Mouse (Mus musculus): ENCODE results near the gene Fam126a. TPM values are rescaled to one million over a fixed set of nuclear protein-coding genes. Genes with fewer than 3 reads are reported as not detected.

Gene Fam126a
- polyA plus RNA-seq, 1 experiment: 5.7 TPM

DNA sequence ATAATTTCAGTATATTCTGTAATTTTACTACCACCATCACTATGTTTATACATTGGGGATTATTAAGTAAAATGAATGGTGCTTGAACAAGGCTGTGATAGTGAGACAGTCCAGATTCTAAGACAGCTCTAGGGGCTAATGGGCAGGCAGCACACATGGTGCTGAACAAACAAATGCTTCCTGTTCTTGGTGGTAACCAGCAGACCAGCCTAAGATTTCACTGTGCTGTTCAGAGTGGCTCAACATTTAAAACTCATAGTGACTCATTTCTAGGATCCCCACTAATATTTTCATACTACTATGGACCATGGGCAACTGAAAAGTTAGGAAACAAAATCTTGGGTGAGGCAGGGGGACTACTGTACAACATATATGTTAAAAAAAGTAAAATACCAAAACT is 10.1 kb upstream of the Fam126a start:
- DNase-seq (ENCODE audit: low read depth): no peak

DNA sequence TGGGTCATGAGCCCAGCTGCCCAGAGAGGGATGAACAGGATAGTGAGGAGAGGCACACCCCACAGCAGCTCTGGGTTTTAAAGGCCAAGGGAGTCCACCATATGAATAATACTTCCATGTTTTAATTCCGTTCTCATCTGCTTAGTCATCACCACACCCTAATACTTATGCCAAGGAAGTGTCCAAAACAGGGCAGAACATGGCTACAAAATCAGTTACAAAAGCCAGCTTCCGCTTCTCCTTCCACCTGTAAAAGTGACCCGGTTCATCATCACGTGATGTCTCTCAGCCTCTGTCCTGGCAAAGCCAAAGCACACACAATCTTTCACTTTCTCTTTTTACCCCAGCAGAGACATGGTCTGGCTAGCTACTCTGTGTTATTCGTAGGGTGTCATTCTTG is 8.9 kb upstream of the Fam126a start:
- DNase-seq (ENCODE audit: low read depth): no peak

GRCm38 (mm10) chr5:24038819-24039218 is 8.3 kb upstream of the Fam126a start:
- DNase-seq (ENCODE audit: low read depth): no peak

GRCm38 (mm10) chr5:24038190-24038589 is 7.7 kb upstream of the Fam126a start:
- no peak for DNase-seq (ENCODE audit: low read depth)

DNA sequence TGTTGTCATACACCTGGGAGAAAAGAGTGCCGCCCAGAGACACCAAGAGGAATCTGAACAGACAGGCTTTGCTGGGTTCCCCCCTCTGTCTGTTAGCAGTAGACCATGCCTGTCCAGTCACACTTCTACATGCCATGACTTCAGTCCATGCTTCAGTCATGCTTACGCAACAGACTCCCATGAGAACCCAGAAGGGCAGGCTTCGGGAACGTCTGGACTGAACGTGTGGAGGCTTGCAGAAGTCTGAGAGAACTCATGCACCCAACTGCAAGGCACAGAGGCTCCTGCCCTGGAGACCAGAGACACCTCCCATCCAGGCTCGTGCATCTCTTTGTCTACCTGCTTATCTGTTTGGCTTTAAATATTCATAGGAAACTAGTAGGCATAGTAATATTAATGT is 6.2 kb upstream of the Fam126a start:
- no peak for DNase-seq (ENCODE audit: low read depth)

DNA sequence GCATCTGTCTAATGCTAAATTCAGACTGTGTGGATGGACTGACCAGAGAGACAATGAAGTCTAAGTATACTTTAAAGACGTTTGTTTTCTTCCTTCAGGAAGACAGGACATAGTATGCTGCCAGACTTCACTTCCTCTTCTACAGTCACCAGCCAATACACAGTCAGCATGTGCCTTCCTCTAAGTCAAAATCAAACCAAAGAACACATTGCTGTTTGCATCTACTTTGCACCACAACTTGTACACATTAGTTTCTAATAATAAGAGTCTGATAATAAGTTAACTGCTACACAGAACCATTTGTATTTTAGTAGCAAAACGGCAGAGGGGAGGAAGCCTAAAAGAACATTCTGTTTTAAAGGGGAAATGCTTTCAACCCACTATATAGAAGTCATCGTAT is 4.5 kb upstream of the Fam126a start:
- no peak for DNase-seq (ENCODE audit: low read depth)

DNA sequence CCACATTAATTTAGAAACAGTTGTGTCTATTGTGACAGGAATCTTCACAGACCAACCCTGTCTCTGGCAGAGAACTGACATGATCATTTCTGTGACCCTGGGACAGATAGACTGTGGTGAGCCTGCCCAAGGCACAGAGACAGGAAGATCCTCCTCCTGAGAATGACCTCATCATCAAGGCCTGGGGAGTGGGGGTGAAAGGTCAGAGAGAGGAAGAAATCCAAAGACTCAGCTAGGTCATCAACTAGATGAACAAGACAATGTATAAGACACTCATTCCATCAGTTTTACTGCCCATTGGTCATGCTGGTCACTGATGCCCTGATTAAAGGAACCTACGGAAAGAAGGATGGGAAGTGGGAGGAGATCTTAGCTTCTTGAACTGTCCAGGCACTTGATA is 3.6 kb upstream of the Fam126a start:
- no peak for DNase-seq (ENCODE audit: low read depth)

DNA sequence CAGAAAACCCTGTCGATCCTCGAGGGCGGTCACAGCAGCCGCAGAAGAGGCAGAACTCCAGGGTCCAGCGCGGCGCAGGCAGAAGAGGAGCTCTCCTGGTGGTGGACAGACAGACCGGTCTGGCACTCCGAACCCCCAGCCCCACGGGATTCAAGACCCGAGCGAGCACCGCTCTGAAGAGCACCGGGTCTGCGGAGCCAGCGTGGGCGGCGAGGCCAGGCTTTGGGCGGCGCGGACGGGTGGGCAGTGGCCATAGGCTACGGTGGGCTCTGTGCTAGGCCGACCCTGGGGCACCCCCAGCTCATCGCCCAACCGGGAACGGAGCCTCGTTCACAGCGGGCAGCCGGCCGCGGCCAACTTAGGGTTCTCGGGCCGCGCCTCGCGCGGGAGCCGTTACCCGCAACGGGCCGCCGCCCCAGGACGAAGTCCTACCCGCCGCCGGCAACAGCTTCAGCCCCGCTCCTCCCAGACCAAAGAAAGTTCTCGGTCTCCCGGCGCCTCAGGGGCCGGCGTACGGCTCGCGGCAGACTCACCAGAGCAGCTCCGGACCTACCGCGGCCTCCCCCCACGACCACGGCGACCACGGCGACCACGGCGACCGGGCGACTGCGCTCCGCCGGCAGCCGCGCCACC is 428 bp downstream of the Fam126a start:
- DNase-seq (ENCODE audit: low read depth): no peak

- no peak for DNase-seq (ENCODE audit: low read depth)
Measured at GRCm38 (mm10) chr5:24029331-24029771, 1.1 kb downstream of the Fam126a start.

DNA sequence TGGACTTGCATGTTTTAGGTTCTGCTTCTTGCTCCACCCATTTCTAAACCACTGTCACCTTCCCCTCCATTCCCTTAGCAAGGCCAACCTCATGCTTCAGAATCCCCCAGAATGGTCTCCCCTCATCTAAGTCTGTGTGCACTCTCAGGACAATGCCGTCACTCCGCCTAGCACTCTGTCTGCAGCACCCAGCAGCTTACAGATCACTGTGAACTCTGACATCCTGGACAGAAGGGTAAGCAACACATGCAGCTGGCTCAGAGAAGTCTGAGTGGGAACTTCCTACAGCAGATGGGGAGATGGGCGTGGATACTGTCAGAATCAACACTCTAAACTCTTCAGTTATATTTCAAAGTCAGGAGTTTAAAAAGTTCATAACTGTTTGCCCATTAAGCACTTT is 5.5 kb downstream of the Fam126a start:
- no peak for DNase-seq (ENCODE audit: low read depth)

GRCm38 (mm10) chr5:24023226-24023625 is 7.3 kb downstream of the Fam126a start:
- DNase-seq (ENCODE audit: low read depth): no peak

DNA sequence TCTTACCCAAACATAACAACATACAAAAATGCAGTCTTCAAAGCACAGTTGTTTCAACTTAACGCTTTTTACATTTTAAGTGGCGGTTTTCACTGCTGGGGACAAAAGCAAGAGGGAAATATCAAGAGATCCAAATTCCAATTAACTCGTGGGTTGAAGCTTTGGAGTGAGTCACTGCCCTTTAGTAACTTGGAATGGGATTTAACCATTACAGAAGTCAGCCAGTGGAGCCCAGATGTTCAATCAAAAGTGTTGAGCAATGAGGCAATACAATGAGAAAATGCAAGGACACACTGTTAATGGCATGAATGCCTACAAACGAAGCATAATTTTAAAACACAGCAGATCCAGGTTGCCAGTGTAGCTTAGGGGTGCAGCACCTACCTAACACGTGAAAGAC is 8.8 kb downstream of the Fam126a start:
- no peak for DNase-seq (ENCODE audit: low read depth)

DNA sequence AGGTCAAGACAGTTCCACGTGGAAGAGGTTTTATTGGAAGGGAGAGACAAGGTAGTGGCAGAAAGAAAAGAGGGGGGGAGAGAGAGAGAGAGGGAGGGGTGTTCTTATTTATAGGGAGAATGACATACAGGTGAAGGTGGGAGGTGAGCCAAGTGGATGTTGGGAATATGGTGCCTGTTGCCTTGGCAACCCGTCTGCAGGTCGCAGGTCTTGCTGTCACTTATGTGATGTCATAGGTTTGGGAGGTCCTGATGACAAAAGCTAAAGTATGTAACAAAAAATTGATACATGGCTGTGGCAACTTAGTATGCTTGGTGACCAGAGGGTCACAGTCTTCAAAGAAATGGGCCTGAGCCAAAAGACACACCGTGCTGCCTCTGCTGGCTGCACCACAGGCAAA is 10.1 kb downstream of the Fam126a start:
- no peak for DNase-seq (ENCODE audit: low read depth)

- DNase-seq (ENCODE audit: low read depth): no peak
Measured at GRCm38 (mm10) chr5:24019341-24020185, 10.9 kb downstream of the Fam126a start.

GRCm38 (mm10) chr5:24018621-24019261 is 11.7 kb downstream of the Fam126a start:
- DNase-seq (ENCODE audit: low read depth): no peak

DNA sequence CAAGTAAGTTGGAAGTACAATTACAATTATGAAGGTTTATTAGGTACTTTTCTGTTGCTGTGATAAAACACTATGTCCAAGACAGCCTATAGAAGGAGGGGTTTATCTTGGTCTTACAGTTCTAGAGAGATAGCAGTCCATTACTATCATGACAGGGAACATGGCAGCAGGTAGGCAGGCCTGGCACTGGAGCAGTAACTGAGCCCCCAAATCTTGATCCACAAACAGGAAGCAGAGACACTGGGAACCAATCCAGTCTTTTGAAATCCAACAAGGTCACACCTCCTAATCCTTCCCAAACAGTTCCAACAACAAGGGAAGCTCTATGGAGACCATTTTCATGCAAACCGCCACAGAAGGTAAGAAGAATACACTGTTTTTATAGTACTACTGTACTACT is 13.6 kb downstream of the Fam126a start:
- DNase-seq (ENCODE audit: low read depth): no peak

DNA sequence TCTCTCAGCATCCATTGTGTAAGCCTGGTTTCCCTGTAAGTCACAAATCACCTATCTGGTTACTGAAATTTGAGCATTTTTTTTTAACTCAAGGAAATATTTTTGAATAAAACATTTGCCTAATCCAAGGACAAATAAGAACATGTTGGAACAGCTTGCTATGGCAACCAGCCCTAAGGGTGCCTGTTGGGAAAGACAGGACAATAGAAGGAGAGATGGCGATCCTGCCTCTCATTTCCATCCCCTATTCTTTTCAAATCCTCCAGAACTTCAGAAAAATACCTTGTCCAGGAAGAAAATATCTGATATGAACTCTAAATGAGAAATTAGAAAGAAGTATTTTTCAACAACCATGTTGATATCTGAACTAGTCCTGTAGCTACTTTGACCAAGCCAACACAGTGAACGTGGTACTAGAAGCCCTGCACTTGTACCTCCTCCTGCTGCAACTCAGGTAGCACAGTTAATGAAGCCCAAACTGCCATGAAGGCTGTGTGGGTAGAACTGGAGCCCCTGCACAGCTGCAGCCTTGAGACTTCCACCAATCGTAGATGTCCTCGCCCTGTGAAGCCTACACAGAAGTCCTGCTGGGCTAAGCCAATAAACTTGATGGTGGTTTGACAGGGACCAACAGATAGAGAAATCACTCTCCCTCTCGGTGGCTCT is 17.0 kb downstream of the Fam126a start:
- DNase-seq (ENCODE audit: low read depth): no peak

- no peak for DNase-seq (ENCODE audit: low read depth)
Measured at GRCm38 (mm10) chr5:23999083-23999671, 31.3 kb downstream of the Fam126a start.

- no peak for DNase-seq (ENCODE audit: low read depth)
Measured at GRCm38 (mm10) chr5:23995951-23996350, 34.5 kb downstream of the Fam126a start.

- no peak for DNase-seq (ENCODE audit: low read depth)
Measured at GRCm38 (mm10) chr5:23994929-23995328, 35.6 kb downstream of the Fam126a start.

GRCm38 (mm10) chr5:23994231-23994630 is 36.3 kb downstream of the Fam126a start:
- no peak for DNase-seq (ENCODE audit: low read depth)

GRCm38 (mm10) chr5:23993553-23993894 is 37.0 kb downstream of the Fam126a start:
- no peak for DNase-seq (ENCODE audit: low read depth)

Measured in gonadal fat pad, adult 2 months (tissue).